Mouse (Mus musculus) heart, embryonic 15.5 days (tissue): ENCODE measurements around the gene Arid4a. TPM values are rescaled to one million over a fixed set of nuclear protein-coding genes. Genes with fewer than 3 reads are reported as not detected.

Source experiments
- ATAC-seq: fragments of 200-750 bp; cut with Nextera tagmentation; replicated peaks from 2 replicates; pipeline ENCODE4 v1.8.0; 2017; ENCODE audit warnings: low read depth, moderate TSS enrichment; ENCODE audit not compliant: insufficient number of reproducible peaks, insufficient read depth, low FRiP score
- H3K27ac ChIP-seq: fragments of 300-500 bp; sonication (generic); 2 replicates; pipeline ENCODE4 v1.5.1; 2015; ENCODE audit warnings: mild to moderate bottlenecking, inconsistent platforms
- H3K27me3 ChIP-seq: fragments of 300-500 bp; sonication (generic); 2 replicates; pipeline ENCODE4 v1.6.1; 2015; ENCODE audit warnings: inconsistent platforms
- H3K36me3 ChIP-seq: fragments of 300-500 bp; sonication (generic); 2 replicates; pipeline ENCODE4 v1.6.1; 2015; ENCODE audit warnings: mild to moderate bottlenecking, inconsistent platforms
- H3K4me1 ChIP-seq: fragments of 300-500 bp; sonication (generic); replicated peaks from 2 replicates; pipeline ENCODE4 v1.6.1; 2015; ENCODE audit warnings: inconsistent platforms
- H3K4me2 ChIP-seq: fragments of 300-500 bp; sonication (generic); 2 replicates; pipeline ENCODE4 v1.6.1; 2015; ENCODE audit warnings: inconsistent platforms, mild to moderate bottlenecking, moderate library complexity
- H3K4me3 ChIP-seq: fragments of 300-500 bp; sonication (generic); 2 replicates; pipeline ENCODE4 v1.5.1; 2015; ENCODE audit warnings: mild to moderate bottlenecking, inconsistent platforms
- H3K9ac ChIP-seq: fragments of 300-500 bp; sonication (generic); 2 replicates; pipeline ENCODE4 v1.6.1; 2015; ENCODE audit warnings: mild to moderate bottlenecking, inconsistent platforms
- H3K9me3 ChIP-seq: fragments of 300-500 bp; sonication (generic); replicated peaks from 2 replicates; pipeline ENCODE4 v1.6.1; 2016; ENCODE audit warnings: inconsistent platforms
- WGBS: fragments of 180-500 bp; shearing (Covaris S2); methylation state at CpG from one replicate; pipeline ENCODE4 v1.1.7; 2015; ENCODE audit warnings: mixed read lengths; 5-methylcytosine and 5-hydroxymethylcytosine counted together
- polyA plus RNA-seq: library from polyadenylated mRNA; unstranded; fragments of >200 nt; fragmentation: Nextera tagmentation; extraction: Ambion mirVana; gene quantifications from 2 replicates; pipeline ENCODE4 v1.2.1, GENCODE M21; 2015

The Arid4a gene
- polyA plus RNA-seq, 1 experiment from 2014 or later = 25.4 TPM

DNA sequence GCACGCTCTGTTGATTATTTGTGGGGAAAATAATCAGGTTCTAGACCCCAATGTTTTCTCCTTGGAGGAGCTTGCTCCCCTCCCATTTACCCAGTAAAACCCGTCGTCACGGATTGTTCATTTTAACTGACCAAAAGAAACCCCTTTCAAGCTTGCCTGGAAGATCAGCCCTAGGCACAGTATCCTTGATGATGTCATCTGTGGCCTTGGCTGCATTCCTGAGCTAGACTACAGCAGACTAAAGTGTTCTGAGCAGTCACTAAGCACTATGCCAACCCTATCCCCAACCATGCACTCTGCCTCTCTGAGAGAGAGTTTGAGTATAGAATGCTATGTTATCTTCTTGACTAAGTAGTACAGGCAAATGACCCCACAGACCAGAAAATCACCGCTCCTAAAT is 100.6 kb downstream of the Arid4a start:
- no peaks in the 10 kb centered on the region for H3K27me3 ChIP-seq
- H3K9me3 ChIP-seq = no peaks in the 10 kb centered on the region
- 77% methylated on average over 5 of the region's 5 CpGs for WGBS
- peaks cover 23% of the 10 kb centered on the region for H3K4me1 ChIP-seq
- H3K4me2 ChIP-seq = no peak overlapping the region
- H3K4me3 ChIP-seq = no peak overlapping the region
- ATAC-seq = no peak
- H3K27ac ChIP-seq = no peak overlapping the region
- no peaks in the 10 kb centered on the region for H3K36me3 ChIP-seq
- H3K9ac ChIP-seq = no peak overlapping the region

DNA sequence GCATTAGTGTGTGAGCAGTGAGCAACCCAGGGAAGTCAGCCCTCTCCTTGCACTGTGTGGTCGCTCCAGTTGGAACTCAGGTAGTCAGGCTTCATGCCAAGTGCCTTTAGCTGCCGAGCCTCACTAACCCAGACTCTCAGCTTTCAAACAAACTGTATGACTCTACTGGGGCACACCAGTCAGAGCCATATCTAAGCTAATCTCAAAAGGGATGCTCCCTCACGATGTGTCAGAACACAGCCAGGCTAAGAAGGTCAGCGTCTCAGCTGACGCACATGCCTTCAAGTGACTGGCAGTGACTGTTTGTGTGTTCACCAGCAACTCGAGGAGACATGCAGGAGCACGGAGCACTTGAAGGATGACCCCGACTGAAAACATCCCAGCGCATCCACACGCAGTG is 106.9 kb downstream of the Arid4a start:
- H3K4me1 ChIP-seq = no peaks in the 10 kb centered on the region
- H3K36me3 ChIP-seq = peaks cover 42% of the 10 kb centered on the region
- H3K27me3 ChIP-seq = no peaks in the 10 kb centered on the region
- no peak overlapping the region for H3K4me3 ChIP-seq
- ATAC-seq = no peak
- H3K4me2 ChIP-seq = no peak overlapping the region
- H3K27ac ChIP-seq = no peak overlapping the region
- H3K9me3 ChIP-seq = no peaks in the 10 kb centered on the region
- no peak overlapping the region for H3K9ac ChIP-seq
- 82% methylated on average over 10 of the region's 10 CpGs for WGBS

DNA sequence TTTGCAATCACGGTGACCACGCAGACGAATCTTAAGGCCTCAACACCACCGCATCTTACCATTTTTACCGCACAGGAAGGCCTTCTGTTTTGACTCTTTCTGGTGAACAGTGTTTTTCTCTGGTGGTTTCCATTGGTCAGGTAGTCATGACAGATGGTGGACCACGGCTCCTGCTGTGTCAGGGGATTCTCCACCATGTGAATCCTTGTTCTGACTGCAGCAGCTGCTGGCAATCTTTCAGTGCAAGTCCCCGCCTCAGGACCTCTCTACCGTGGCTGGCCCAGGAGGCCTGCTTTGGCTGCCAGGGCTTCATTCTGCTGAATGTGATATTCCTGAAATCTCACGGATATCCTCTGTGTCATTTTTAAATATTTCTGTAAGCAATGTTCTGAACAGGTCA is 107.5 kb downstream of the Arid4a start:
- Histone ChIP-seq H3K27ac (no peak overlapping the region), H3K27me3 (no peaks in the 10 kb centered on the region), H3K4me2 (no peak overlapping the region), H3K9me3 (no peaks in the 10 kb centered on the region), H3K4me3 (no peak overlapping the region), H3K9ac (no peak overlapping the region), H3K4me1 (no peaks in the 10 kb centered on the region), H3K36me3 (peaks cover 42% of the 10 kb centered on the region)
- 82% methylated on average over 9 of the region's 9 CpGs for WGBS
- no peak for ATAC-seq

DNA sequence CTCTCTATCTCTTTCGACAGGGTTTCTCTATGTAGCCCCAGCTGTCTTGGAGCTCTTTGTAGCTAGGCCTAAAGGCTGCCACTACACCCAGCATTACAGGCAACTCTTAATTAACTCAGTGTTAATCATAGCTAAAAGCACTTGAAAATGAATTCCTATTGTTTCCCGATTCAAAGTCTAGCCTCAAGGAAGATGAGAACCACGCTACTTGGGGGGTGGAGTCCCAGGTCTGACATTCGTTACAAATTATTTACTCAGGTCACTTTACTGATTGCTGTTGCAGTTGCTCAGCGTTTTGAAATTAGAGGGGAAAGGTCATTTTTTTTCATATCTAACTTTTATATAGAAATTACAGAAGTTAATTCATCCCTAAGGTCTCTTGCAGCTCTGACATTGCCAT is 119.8 kb downstream of the Arid4a start:
- H3K9ac ChIP-seq = peak overlapping the region; percentile 94
- H3K4me2 ChIP-seq = peak overlapping the region; percentile 93
- H3K27me3 ChIP-seq = no peaks in the 10 kb centered on the region
- H3K27ac ChIP-seq = no peak overlapping the region
- peak overlapping the region; percentile 98 for H3K4me3 ChIP-seq
- WGBS = 23% methylated on average over 5 of the region's 5 CpGs
- peaks cover 25% of the 10 kb centered on the region for H3K4me1 ChIP-seq
- no peaks in the 10 kb centered on the region for H3K9me3 ChIP-seq
- H3K36me3 ChIP-seq = peaks cover 30% of the 10 kb centered on the region
- no peak for ATAC-seq

DNA sequence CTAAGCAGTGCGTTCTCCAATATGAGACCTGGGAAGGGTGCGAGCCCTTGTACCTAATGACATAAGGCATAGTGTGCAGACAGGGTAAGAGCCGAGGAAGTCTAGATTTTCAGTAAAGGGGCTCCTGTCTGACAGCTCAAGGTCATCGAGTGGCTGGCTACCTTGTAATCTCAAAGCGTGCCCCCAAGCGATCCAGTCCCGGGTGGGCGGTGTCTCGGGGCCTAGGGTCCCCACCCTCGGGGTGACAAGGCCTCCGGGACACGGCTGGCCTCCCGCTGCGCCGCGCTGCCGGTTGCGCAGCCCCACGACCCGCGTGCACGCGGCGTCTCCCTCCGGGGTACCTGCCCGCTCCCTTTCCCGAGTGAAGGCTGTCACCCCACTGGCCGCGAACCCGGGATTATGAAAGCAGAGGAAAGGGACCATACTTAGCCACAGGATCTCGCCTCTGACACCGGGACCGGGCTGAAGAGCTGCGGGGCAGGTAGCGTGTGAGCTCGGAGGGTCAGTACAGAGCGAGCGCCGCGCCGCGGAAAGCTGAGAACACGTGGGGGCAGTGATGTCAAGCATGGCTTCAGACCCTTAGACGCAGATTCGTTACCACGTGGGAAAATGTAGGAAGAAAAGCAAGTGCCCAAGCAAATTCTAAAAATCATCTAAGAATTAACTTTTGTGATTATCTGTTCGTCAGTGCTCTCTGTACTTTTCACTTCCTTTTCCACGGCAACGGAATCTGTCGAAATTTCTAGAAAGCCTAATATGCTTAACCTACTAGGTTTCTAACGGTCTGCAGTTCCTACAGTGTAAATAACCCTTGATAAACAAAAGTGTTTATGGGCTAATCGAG is 120.6 kb downstream of the Arid4a start, which contains the start of the genes Timm9 and 2700049A03Rik:
TSS of gene Timm9 (minus strand) at position 555 of the 844 bp plus-strand sequence.
TSS of gene 2700049A03Rik (plus strand) at position 719 of the 844 bp plus-strand sequence.
- peak; percentile 88 for ATAC-seq
- Histone ChIP-seq H3K4me3 (peak within 1 kb of the TSS; percentile 98), H3K27ac (peak within 1 kb of the TSS; percentile 88), H3K4me1 (peaks cover 25% of the 10 kb centered on the region), H3K9me3 (no peaks in the 10 kb centered on the region), H3K36me3 (peaks cover 33% of the 10 kb centered on the region), H3K27me3 (no peaks in the 10 kb centered on the region), H3K9ac (peak within 1 kb of the TSS; percentile 94), H3K4me2 (peak within 1 kb of the TSS; percentile 93)
- under 1% methylated on average over 52 of the region's 52 CpGs for WGBS

DNA sequence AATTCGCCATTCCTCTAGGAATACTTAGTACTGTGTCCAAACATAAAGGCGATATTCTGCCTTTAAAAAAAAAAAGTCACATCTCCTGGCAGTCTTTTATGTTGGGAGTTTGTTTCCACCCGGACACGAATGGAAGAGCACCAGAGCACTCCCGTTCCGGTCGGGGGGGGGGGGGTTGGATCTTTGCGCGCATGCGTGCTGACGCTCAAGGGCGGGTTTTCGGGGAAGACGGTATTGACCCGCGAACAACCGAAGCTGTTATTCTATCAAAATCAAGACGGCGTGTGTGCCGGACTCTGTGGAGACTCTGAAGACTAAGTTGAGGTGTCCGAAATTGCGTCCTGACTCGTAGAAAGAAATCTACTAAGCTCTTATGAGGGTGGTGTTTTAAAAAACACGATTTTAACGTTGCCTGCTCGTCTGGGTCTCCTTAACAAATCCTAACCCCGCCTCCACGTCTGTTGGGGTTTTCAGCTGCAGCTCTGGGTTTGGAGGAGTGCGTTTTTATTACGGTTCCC is 121.2 kb downstream of the Arid4a start:
- Histone ChIP-seq H3K27ac (peak overlapping the region; percentile 88), H3K9me3 (no peaks in the 10 kb centered on the region), H3K4me3 (peak overlapping the region; percentile 98), H3K27me3 (no peaks in the 10 kb centered on the region), H3K4me1 (peaks cover 25% of the 10 kb centered on the region), H3K36me3 (peaks cover 35% of the 10 kb centered on the region), H3K9ac (peak overlapping the region; percentile 94), H3K4me2 (peak overlapping the region; percentile 93)
- WGBS = under 1% methylated on average over 30 of the region's 30 CpGs
- ATAC-seq = peak; percentile 71

DNA sequence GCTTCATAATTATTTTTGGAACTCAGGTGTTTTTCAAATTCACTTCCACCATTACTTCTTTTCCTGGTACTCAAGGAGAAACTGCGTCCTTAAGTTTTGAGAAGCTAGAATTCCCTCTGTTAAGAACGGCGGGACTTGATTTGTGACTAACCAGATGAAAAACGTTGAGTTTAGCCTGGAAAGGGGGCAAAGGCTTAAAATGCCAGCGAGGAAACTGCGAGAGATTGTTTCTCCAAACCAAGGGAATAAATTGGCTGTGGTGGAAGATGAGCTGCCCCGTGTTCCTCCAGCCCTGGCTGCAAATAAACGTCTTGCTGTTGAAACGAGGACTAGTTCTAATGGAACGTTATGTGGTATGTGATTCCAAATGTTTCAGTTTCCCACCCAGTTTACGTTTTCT is 121.9 kb downstream of the Arid4a start:
- H3K27me3 ChIP-seq = no peaks in the 10 kb centered on the region
- H3K27ac ChIP-seq = peak overlapping the region; percentile 27; the same call in 1 of the 2 replicates
- peaks cover 25% of the 10 kb centered on the region for H3K4me1 ChIP-seq
- no peaks in the 10 kb centered on the region for H3K9me3 ChIP-seq
- peak overlapping the region; percentile 98 for H3K4me3 ChIP-seq
- H3K9ac ChIP-seq = peak overlapping the region; percentile 94
- H3K4me2 ChIP-seq = peak overlapping the region; percentile 93
- WGBS = 2% methylated on average over 11 of the region's 11 CpGs
- no peak for ATAC-seq
- peaks cover 35% of the 10 kb centered on the region for H3K36me3 ChIP-seq

DNA sequence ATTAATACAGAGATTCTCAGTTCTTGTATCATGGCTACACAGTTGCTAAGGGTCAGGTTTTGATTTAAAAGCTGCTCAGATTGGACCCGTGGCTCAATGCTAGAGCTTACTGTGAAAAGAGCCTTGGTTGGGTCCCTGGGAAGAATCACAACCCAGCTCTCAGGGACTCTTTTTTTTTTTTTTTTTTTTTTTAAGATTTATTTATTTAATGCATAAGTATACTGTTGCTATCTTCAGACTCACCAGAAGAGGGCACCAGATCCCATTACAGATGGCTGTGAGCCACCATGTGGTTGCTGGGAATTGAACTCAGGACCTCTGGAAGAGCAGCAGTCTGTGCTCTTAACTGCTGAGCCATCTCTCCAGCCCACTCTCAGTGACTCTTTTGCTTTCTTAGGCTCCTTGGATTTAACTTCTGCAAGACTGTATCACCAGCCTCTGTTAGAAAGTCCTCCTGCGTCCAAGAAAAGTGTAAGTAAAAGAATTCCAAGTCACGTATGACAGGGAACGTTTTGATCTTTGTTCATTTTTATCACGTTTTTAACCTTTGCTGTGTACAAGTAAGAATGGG is 123.6 kb downstream of the Arid4a start:
- no peak for ATAC-seq
- Histone ChIP-seq H3K9ac (no peak overlapping the region), H3K4me1 (peaks cover 25% of the 10 kb centered on the region), H3K9me3 (no peaks in the 10 kb centered on the region), H3K27ac (no peak overlapping the region), H3K4me2 (no peak overlapping the region), H3K36me3 (peaks cover 37% of the 10 kb centered on the region), H3K27me3 (no peaks in the 10 kb centered on the region), H3K4me3 (no peak overlapping the region)
- WGBS = 77% methylated on average over 5 of the region's 5 CpGs

DNA sequence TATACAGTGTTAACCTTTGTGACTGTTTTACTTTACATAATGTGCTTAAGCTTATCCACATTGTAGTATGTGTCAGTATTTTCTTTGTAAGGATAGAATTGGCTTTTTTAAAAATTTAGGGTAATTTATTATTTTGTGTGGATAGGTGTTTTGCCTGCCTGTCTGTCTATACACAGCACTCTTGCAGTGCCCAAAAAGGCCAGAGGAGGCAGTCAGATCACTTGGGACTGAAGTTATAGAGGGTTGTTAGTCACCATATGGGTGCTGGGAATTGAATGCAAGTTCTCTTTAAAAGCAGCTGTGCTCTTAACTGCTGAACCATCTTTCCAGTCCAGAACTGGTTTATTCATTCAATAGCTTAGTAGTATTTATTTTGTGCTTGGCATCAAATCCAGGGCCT is 125.4 kb downstream of the Arid4a start:
- no peaks in the 10 kb centered on the region for H3K9me3 ChIP-seq
- peaks cover 44% of the 10 kb centered on the region for H3K36me3 ChIP-seq
- H3K4me2 ChIP-seq = no peak overlapping the region
- no peak overlapping the region for H3K4me3 ChIP-seq
- peaks cover 15% of the 10 kb centered on the region for H3K4me1 ChIP-seq
- H3K27me3 ChIP-seq = no peaks in the 10 kb centered on the region
- no peak overlapping the region for H3K27ac ChIP-seq
- ATAC-seq = no peak
- no peak overlapping the region for H3K9ac ChIP-seq

DNA sequence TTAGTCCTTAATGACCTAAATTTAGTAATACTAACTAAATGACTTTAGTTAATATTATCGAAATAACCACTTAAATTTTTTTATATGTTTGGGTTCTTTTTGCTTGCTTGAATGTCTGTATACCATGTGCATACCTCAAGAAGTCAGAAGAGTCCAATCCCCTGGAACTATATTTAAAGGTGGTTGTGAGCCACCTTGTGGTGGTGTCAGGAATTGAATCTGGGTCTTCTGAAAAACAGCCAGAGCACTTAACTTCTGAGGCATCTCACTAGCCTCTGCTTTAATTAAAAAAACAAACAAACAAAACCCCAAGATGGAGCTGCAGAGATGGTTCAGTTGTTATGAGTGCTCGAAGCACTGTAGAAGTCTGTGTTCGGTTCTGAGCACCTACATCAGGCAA is 131.9 kb downstream of the Arid4a start:
- Histone ChIP-seq H3K27ac (no peak overlapping the region), H3K9ac (no peak overlapping the region), H3K4me1 (no peaks in the 10 kb centered on the region), H3K36me3 (peaks cover 56% of the 10 kb centered on the region), H3K27me3 (no peaks in the 10 kb centered on the region), H3K4me3 (no peak overlapping the region), H3K9me3 (no peaks in the 10 kb centered on the region), H3K4me2 (no peak overlapping the region)
- ATAC-seq = no peak
- WGBS = 71% methylated on average over 3 of the region's 3 CpGs
